Mouse (Mus musculus): Measurements from ENCODE around the gene Erich2. TPM values are rescaled to one million over a fixed set of nuclear protein-coding genes. Genes with fewer than 3 reads are reported as not detected.
"Not testable (repeated sequence)": the region's sequence is repeated elsewhere in the genome, so short reads cannot be mapped to it uniquely, and the experiment has no call there.

The Erich2 gene
- total RNA-seq (2021) = under 1 TPM; 0.21 to 0.50 TPM

DNA sequence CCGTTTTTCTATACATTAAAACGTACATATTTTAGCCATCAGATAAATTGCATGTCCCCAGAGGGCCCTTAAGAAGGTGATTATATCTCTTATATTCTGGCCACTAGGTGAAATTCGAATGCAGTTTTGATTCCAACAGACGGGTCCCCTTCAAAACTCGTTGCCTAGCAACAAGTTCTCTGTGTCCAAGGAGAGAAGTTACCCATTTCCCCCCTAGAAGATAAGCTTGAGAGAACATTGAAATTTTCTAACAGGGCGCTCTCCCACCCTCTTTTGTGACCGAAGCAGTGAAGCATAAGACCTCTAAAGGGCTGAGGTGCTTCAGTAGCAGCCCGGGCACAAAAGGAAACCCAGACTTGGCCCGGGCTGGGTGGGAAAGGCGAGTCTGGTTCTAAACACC is at the start of gene Erich2:
TSS of gene Erich2 (plus strand) at position 324 of the 400 bp plus-strand sequence.
- peak; percentile 2 to 10 for DNase-seq (ENCODE audit: low spot score in 2 of 2)
- intact Hi-C loops (cut with DNase I) = no loop called here

DNA sequence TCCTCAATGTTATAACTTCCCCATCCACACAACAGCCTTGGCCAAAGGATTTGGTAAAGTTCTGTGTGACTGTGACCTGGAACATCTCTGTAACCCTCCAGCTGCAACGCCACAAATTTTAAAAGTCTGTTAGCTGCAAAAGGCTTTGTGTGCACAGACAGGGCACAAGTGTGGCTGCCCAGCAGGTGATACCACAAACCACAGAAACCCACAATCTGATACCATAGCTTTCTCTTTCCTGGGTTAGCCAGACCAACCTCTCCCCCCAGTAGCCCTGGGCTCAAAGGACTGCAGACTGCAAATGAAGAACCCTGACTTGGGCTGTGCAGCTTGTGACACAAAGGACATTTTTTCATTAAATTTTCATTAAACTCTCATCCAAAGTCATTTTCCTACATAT is 45.0 kb upstream of the Erich2 start:
- DNase-seq (ENCODE audit: low spot score in 2 of 2) = no peak
- intact Hi-C loops (cut with DNase I) = no loop called here

DNA sequence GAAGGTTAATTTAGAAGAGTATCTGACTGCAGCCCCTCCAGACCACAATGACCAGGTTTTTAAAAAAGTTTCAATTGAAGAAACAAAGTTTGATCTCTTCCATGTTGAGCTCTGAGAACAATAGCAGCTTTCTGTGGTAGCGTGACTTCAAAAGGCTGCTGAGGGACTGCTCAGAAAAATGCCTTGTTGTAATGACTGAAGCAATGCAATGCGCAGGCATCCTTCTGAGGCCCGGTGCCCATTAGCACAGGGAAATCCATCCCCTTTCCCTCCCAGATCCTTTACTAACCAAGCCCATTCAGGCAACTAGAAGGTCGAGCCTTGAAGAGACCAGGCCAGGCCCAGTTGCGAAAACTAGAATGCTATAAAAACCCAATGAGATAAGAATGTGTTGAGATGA is 37.5 kb upstream of the Erich2 start:
- DNase-seq (ENCODE audit: low spot score in 2 of 2) = no peak
- intact Hi-C loops (cut with DNase I) = loop anchor here (5.0 kb wide), 1 partner anchor 1076 kb away; the partner anchor contains the start of gene Dlx2

DNA sequence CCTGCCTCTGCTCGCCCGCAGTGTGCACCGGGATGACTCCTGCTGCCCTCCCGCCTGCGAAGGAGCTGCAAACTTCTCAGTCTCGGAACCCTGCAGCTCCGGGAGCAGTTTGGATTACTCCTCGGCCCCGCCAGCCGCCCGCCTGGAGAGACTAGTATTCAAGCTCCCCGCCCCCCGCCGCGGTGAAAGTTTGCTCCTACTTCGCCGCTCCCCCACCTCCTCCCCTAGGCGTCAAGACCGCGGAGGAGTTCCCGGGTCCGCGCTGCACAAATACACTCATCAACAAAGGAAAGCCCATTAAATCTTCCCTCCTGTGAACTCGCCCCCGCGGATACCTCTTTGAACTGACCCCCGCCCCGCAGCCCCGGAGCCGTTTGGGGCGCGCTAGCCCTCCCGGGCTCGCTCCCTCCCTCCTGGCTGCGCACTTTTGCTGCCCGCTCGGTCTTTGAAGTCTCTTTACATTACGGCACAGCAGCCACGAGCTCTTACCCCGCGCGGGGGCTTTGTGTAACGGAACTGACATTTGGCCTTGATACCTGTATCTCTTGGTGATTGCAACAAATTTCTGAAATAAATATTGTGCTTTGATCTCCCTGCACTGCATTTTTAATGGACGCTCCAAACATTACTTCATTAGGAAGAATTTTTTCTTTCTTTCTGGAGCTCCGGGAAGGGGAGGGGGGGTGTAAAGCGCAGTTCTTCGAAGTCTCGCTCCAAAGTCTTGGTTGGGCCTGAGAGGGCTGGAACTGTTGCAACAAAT is 36.6 kb upstream of the Erich2 start:
- intact Hi-C loops (cut with DNase I) = loop anchor here (5.0 kb wide), 1 partner anchor 1075 kb away; the partner anchor contains the start of gene Dlx2
- DNase-seq (ENCODE audit: low spot score in 2 of 2) = no peak

DNA sequence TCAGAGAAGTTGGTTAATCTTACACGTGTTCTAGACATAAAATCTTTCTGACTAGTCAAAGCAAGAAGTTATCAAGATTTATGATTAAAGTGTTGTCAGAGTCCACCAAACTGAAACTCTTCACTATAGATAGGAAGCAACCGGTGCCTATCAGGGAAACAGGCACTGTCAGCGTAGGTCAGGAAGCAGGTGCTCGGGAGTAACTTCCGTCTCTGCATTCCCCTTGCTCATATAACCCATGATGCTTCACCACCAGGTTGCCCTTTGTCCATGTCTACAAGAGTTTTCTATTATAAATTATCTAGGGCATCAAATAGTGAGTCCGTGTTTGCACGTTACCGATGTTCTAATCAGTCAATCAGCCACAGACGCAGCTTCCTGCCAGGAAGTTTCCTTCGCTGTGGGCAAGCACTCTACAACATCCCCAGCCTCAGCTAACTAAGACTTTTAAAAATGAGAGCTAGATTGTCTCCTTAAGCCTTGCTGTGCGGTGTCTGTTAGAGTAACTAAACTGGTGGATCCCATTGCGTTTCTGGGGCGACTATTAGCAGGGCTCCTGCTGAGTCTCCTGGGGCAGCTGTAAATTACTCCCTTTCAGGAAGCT is 10.8 kb upstream of the Erich2 start:
- no peak for DNase-seq (ENCODE audit: low spot score in 2 of 2)
- intact Hi-C loops (cut with DNase I) = no loop called here

DNA sequence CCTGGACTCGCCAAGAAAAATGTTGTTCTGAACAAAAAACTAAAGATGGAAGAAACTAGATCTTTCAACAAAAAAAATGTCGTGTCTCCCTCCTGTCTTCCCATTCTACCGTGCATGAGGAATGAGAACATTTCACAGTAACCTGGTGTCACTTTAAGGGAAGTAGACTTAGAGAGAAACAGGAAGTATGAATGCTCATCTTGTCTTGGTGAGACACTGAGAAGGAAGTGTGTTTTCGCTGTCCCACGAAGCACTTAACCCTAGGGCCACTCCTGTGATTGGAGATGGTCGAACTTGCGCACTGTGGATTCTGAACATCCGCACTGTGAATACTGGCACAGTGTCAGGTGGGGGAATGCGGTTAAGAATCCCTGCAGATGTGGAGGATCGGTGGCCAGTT is 5.2 kb upstream of the Erich2 start:
- no peak for DNase-seq (ENCODE audit: low spot score in 2 of 2)
- intact Hi-C loops (cut with DNase I) = no loop called here

DNA sequence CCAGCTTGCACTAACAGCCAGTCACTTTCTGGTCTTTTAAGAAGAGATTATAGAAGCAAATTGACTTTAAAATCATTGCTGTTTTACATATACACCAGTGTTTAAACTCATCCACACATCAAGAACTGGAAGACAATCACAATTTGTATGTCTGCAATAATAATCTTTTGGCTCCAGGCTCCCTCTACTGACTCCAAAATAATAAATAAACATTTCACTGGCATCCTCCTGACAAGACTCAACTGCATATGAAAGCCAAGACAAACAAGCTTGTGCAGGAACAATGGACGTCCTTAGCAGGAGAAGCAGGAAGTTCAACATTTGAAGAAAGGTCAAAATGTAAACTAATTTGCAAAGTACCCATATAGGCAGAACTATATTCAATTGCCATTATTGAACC is 3.4 kb upstream of the Erich2 start:
- intact Hi-C loops (cut with DNase I) = no loop called here

DNA sequence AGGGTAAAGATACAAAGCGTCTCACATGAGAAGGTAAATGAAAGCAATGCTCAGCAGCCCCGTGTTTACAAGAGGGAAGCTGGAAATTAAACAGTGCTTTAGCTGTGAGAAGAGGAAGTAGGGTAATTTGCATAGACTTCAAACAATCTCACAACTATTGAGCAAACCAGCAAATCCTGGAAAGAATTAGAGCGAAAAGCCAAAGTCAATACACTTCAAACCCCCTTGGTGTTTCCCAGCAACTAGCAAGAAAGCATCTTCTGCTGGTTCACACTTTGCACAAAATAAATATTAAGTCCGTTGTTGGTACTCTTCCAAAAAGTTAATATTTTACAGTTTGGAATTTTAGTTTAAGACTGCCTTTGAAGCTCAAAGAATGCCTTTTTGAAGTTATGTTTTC is 2.7 kb upstream of the Erich2 start:
- intact Hi-C loops (cut with DNase I) = no loop called here
- no peak for DNase-seq (ENCODE audit: low spot score in 2 of 2)

More for the DNA sequence above, 3.4 kb upstream of the Erich2 start:
- no peak for DNase-seq (ENCODE audit: low spot score in 2 of 2)

DNA sequence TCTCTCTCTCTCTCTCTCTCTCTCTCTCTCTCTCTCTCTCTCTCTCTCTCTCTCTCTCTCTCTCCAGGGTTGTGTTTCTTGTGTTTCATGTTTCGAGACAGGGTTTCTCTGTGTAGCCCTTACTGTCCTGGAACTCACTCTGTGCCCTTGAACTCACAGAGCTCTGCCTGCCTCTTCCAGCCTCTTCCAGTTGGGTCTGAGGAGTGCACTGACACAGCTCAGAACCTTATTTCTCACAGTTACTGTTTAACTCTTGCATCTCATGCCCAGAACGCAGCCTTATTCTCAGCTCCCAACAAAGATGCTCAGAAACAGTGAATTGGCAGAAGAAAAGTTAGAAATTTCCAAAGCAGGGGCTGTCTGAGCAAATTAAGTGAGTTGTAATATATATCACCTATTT is 2.2 kb upstream of the Erich2 start:
- no peak for DNase-seq (ENCODE audit: low spot score in 2 of 2)
- intact Hi-C loops (cut with DNase I) = no loop called here

DNA sequence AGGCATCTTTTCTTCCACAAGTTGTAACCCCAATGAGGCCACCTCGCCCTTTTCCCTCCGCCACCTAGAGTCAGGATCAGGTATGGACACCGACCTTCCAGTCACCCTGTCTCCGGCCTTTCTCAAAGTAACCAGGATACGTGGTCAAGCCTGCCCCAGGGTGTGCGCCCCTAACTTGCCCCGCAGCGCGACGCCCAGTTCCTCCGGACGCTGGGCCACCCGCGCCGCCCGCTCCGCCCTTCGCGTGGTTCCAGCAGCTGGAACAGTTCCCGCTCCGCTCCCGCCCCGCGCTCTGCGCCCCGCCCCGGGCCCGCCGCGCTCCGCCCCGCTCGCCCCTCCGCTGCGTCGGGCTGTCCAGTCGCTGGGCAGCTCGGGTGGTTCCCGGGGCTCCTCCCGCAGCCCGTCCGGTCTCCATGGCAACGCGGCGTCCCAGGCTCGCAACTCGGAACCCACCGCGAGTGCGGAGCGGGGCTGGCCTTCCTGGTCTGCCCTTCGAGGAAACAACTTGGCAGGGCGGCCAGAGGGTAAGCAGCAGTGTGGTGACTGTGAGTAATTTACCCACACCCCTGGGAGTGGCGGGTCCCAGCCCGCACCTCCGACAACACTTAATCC is 508 bp downstream of the Erich2 start:
- peak; percentile 41 to 57 for DNase-seq (ENCODE audit: low spot score in 2 of 2)
- intact Hi-C loops (cut with DNase I) = no loop called here

DNA sequence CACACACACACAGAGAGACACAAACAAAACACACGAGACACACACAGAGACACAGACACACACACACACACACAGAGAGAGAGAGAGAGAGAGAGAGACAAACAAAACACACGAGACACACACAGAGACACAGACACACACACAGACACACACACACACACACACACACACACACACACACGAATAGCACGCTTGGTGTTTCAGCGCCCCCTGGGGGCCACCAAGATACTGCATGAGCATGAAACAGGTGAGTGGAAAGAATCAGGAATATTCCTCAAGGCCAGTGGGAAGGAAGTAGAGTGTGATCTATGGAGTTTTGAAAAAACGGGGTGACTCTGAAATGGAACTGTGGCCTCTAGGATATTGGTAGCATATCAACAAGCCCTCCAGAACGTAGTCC is 29.7 kb downstream of the Erich2 start:
- DNase-seq (ENCODE audit: low spot score in 2 of 2) = peak; percentile 6 to 12
- intact Hi-C loops (cut with DNase I) = not testable (repeated sequence)

DNA sequence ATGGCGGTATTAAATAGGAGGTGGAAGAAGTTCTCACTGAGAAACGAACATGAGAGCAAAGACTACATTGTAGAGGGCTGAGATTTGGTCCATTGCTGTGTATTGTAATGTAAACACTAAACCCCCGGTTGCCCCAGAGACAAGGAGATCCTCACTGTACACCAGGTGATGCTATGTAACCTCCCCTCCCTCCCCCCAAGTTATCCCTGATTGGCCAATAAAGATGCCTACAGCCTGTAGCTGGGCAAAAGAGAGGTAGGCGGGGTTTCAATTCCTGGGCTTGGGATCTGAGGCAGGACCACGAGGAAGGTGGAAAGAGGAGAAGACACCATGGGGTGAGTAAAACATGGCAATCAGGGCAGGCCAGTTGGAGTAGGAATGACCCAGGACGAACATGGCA is 42.1 kb downstream of the Erich2 start:
- no peak for DNase-seq (ENCODE audit: low spot score in 2 of 2)
- intact Hi-C loops (cut with DNase I) = loop anchor here (5.0 kb wide), 1 partner anchor 308 kb away; no protein-coding TSS in a partner anchor

DNA sequence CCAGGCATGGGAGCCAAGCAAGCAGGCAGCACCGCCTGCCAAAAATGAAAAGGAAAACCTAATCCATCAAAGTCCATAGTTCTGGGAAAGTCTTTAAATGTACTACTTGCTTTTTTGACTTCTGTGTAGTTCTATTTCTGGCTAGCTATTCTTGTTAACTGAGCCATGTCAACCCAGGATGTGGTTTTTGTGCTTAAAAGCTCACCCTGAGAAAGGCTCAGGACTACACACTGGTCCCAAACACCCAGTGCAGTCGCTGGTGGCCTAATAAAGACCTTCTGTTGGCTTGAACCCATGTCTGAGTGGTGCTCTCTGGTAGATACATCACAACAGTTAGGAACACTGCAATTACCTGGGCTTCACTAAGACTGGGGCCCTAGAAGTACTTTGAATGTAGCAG is 42.8 kb downstream of the Erich2 start:
- intact Hi-C loops (cut with DNase I) = loop anchor here (5.0 kb wide), 1 partner anchor 309 kb away; no protein-coding TSS in a partner anchor
- DNase-seq (ENCODE audit: low spot score in 2 of 2) = no peak

DNA sequence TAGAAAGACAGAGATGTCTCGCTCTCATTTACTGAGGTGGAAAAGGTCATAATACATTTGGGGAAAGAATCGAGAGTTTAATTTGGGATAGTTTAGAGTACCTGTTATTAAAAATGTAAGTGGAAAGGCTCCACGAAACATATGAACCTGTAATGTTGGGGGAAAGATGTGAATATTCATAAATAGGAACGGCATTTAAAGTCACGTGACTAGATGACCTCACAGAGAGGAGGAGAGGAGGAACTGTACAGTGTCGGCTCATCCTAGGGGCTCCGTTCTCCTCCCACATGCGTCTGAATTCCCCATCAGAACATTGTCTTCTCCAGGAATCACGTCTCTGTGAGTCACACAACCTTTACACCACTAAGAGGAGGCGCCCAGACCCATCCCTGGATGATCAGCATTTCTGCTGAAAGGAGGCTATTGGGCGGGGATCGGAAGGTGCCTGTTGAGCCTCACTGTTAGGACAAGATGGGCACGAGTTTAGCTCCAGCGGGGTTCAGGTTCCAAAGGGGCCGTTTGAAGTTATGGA is 43.5 kb downstream of the Erich2 start:
- no peak for DNase-seq (ENCODE audit: low spot score in 2 of 2)
- intact Hi-C loops (cut with DNase I) = loop anchor here (5.0 kb wide), 1 partner anchor 310 kb away; no protein-coding TSS in a partner anchor

DNA sequence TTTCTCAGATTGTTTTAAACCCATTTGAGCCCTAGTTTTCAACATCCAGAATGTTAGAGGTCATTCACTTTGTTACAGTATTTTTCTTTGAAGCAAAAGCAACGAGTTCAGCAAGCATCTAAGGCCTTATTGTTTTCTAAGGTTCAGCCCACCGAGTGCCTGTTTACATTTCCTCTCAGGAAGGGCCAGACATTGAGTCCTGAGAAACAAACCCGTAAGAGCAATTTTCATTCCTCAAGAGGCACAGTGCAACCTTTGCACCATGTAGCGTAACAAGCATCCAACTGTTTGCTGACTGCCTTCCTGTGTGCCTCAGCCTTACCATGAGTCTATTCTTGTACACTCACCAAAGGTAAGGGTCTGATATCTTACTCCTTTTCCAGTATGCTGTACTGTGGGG is 44.2 kb downstream of the Erich2 start, which contains the start of gene Gad1:
TSS of gene Gad1 (plus strand) at position 301 of the 400 bp plus-strand sequence.
- no peak for DNase-seq (ENCODE audit: low spot score in 2 of 2)
- intact Hi-C loops (cut with DNase I) = loop anchor here (5.0 kb wide), 1 partner anchor 310 kb away; no protein-coding TSS in a partner anchor

DNA sequence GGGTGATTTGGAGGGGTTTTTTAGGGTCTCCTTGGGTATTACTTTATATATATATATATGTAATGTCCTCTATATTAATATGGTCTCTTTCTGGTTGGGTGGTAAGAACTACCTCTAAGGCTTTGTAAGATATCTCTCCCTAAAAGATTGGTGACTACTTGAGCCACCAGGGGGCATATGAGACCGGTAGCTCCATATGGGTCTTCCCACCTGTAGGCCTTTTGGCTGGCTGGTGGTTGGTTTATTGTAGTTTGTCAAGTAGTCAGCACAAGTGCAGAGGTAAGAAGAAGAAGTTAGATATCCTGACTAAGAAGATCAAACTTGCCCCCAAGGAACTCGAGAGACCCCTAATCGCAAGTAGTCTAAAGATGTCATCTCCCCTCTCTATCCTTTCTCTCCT is 45.2 kb downstream of the Erich2 start:
- no peak for DNase-seq (ENCODE audit: low spot score in 2 of 2)
- intact Hi-C loops (cut with DNase I) = loop anchor here (5.0 kb wide), 1 partner anchor 312 kb away; no protein-coding TSS in a partner anchor

DNA sequence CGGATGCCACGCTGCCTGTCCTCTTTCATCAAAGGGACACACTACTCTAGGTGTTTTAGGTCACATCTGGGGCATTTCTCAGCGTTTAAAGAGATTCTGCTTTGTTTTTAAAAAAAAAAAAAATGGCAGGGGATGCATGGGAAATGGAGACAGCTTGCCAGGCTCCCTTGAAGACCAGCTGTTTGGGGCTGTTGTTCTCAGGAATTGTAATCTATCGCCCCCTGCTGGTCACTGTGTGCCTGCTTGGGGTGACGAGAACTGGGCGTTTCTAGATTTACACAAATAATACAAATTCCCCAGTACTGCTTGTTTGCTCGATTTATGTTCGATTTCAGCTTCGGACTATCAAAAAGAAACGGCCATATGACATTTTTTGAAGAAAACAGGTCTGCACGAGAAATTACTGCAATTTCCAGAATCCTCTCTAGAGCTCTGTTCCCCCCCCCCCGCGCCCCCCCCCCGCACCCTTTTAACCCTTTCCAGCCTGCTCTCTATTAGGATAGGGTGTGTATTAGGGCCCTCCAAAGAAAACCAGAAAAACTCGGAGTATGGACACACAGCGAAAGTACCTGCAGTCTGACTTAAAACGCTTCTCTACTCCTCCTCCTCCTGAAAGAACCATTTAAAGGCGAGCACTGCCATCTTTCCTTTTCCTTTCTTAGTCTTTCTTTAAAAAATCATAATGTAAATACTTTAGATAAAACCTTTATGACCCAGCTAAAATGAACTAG is 49.7 kb downstream of the Erich2 start:
- intact Hi-C loops (cut with DNase I) = loop anchor here (1.0 to 5.0 kb wide), 2 partner anchors 81 to 431 kb away; no protein-coding TSS in a partner anchor
- peak; percentile 82 to 92 for DNase-seq (ENCODE audit: low spot score in 2 of 2)

DNA sequence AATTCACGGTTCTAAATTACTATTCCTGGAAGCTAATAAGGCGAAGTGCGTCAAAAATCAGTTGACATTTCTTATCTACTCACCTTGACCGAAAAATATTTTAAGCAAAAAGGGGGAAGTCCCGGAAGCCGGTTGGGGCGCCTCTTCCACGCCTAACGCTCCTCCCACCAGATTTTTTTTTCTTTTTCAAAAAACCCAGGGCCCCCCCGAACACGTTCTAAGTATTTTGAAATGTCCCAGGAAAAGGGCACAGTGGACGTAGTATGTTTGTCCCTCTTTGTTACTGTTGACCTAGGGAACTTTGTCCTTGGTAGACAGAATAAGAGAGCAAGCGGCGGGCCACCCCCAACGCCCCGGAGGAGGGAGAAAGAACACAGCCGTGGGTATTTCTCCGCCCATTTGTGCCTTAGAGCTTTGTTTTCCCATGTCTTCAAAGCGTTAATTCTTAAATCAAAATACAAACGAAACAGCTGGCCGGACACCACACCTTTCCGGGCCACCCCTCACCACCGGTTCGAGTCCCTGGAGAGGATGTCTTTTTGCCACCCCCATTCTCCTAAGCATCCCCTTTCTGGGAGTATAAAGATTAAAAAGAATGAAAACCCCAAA is 50.3 kb downstream of the Erich2 start:
- intact Hi-C loops (cut with DNase I) = loop anchor here (1.0 to 5.0 kb wide), 2 partner anchors 82 to 432 kb away; no protein-coding TSS in a partner anchor
- no peak for DNase-seq (ENCODE audit: low spot score in 2 of 2)

DNA sequence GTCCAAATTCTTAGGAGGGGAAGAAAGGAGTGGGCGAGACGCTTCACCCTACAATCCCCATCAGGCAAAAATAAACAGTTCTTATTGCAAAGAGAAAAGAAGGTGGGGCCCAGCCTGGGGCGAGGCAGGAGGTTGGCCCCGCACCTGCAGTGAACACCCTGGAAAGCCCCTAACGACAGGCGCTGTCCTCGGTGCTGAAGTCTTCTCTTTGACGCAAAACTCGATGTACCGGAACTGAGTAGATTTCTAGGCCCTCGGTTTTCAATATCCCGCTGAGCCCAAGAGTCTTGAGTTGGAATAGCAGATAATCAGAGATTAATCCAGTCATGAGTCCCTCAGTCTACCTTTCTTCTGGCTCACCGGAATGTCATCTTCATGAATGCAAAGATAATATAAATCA is 50.9 kb downstream of the Erich2 start:
- DNase-seq (ENCODE audit: low spot score in 2 of 2) = no peak
- intact Hi-C loops (cut with DNase I) = loop anchor here (5.0 kb wide), 1 partner anchor 82 kb away; no protein-coding TSS in a partner anchor
